Mouse (Mus musculus) stomach, embryonic 16.5 days (tissue): ENCODE results near the gene Kmt5b. TPM values are rescaled to one million over a fixed set of nuclear protein-coding genes. Genes with fewer than 3 reads are reported as not detected.

Experiments used
- ATAC-seq: fragments of 200-750 bp; cut with Nextera tagmentation; 2 replicates; pipeline ENCODE4 v1.8.0; 2017; ENCODE audit warnings: moderate number of reproducible peaks, moderate TSS enrichment; ENCODE audit not compliant: insufficient read depth, low FRiP score
- H3K27ac ChIP-seq: fragments of 300-500 bp; sonication (generic); 2 replicates; pipeline ENCODE4 v1.5.1; 2014; ENCODE audit warnings: low read length
- H3K27me3 ChIP-seq: fragments of 300-500 bp; sonication (generic); 2 replicates; pipeline ENCODE4 v1.6.1; 2014; ENCODE audit warnings: low read length, control low read depth, mixed read lengths; ENCODE audit not compliant: control insufficient read depth, insufficient read depth
- H3K36me3 ChIP-seq: fragments of 300-500 bp; sonication (generic); 2 replicates; pipeline ENCODE4 v1.6.1; 2014; ENCODE audit warnings: low read length; ENCODE audit not compliant: control insufficient read depth, insufficient read depth
- H3K4me1 ChIP-seq: fragments of 300-500 bp; sonication (generic); 2 replicates; pipeline ENCODE4 v1.6.1; 2014; ENCODE audit warnings: low read length, control low read depth, mixed read lengths; ENCODE audit not compliant: control insufficient read depth, insufficient read depth
- H3K4me2 ChIP-seq: fragments of 300-500 bp; sonication (generic); 2 replicates; pipeline ENCODE4 v1.6.1; 2014; ENCODE audit warnings: low read depth, low read length, mixed read lengths
- H3K4me3 ChIP-seq: fragments of 300-500 bp; sonication (generic); replicated peaks from 2 replicates; pipeline ENCODE4 v1.5.1; 2014; ENCODE audit warnings: mild to moderate bottlenecking, low read length
- H3K9ac ChIP-seq: fragments of 300-500 bp; sonication (generic); 2 replicates; pipeline ENCODE4 v1.6.1; 2014; ENCODE audit warnings: low read length
- H3K9me3 ChIP-seq: fragments of 300-500 bp; sonication (generic); replicated peaks from 2 replicates; pipeline ENCODE4 v1.6.1; 2016; ENCODE audit warnings: low read length, control low read depth; ENCODE audit not compliant: control insufficient read depth
- WGBS: fragments of 180-500 bp; shearing (Covaris S2); extraction: QIAGEN DNeasy Blood & Tissue Kit; methylation state at CpG from one replicate; pipeline ENCODE4 v1.1.7; 2014; 5-methylcytosine and 5-hydroxymethylcytosine counted together
- polyA plus RNA-seq: library from polyadenylated mRNA; unstranded; fragments of >200 nt; fragmentation: Nextera tagmentation; extraction: Ambion mirVana; gene quantifications from 2 replicates; pipeline ENCODE4 v1.2.1, GENCODE M21; 2015

Gene Kmt5b
- polyA plus RNA-seq, result 22.2 and 22.6 TPM in 2 replicates

DNA sequence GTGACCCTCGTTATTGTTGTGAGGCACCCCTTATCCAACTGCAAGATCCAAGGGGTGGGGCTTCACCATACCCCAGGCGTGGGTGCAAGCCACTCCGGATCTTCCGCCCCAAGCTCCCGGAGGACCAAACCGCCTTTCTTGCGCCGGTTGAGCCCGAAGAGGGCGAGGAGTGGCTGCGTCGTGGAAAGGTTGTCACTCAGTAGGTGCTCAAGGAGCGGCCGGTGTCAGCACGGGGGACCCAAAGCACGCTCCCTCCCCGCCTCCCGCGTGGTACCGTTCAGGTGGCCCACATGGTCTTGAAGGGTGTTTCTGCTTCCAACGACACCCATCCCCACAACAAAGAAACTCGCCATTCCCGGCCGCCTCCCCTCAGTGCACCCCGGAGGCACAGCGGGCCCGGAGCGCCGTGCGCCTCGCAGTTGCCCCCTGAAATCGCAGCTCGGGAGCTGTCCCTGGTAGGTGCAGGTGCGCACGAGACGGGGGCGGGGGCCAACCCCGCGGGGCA is at the start of gene Kmt5b:
TSS of gene Kmt5b (plus strand) at position 146 of the 505 bp plus-strand sequence.
- ATAC-seq, result peak; percentile 26; the same call in 1 of the 2 replicates
- no peaks in the 10 kb centered on the region for H3K27me3 ChIP-seq
- peaks cover 4% of the 10 kb centered on the region for H3K4me1 ChIP-seq
- H3K4me3 ChIP-seq, result peak within 1 kb of the TSS; percentile 83
- H3K27ac ChIP-seq, result peak within 1 kb of the TSS; percentile 100
- no peaks in the 10 kb centered on the region for H3K36me3 ChIP-seq
- under 1% methylated on average over 36 of the region's 39 CpGs for WGBS
- H3K9ac ChIP-seq, result peak within 1 kb of the TSS; percentile 99
- H3K9me3 ChIP-seq, result no peaks in the 10 kb centered on the region
- peak within 1 kb of the TSS; percentile 79 for H3K4me2 ChIP-seq

DNA sequence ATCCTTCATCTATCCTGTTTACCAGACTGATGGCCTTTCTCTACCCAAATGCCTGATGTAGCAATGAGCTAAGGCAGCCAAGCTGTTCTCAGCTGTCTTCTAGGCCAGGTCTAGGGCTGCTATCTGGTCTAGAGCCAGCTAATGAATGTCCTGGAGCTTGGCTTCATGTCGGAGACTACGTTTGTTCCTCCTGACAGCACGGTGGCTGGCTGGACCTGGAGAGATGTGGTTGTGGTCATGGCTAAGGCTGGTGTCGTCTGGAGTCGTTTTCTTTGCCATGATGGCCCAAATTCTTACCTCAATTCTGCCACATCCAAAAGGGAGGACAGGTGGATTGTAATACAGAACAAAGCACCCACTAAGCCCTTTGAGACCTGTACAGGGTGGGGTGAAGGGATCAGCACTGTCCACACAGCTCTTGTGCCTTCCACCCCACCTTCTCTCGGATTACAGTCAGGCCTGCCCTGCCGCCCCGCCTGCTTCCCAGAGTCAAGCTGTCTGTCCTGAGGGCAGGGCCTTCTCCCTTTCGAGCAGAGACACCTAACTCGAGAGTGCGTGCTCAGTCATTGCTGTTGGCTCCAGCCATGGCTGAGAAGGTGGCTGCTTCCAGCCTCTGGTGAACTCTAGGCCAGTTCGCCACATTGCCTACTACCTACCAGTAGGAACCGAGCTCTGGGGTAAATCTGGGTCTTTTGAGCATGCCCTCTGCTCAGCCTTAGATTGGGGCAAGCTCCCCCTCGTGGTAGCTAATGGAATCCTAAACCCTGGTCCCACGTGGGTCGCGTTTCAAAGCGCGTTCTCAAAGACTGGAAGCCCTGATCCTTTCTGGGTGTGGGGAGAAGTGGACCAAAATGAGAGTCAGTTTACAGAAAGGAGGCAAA is 48.5 kb upstream of the Kmt5b start:
- peak overlapping the region; percentile 71 for H3K9ac ChIP-seq
- H3K4me1 ChIP-seq, result peaks cover 9% of the 10 kb centered on the region
- peak overlapping the region; percentile 9; the same call in 1 of the 2 replicates for H3K27ac ChIP-seq
- peak overlapping the region; percentile 50 for H3K4me3 ChIP-seq
- peaks cover 16% of the 10 kb centered on the region for H3K36me3 ChIP-seq
- 31% methylated on average over 19 of the region's 19 CpGs for WGBS
- no peaks in the 10 kb centered on the region for H3K27me3 ChIP-seq
- no peaks in the 10 kb centered on the region for H3K9me3 ChIP-seq
- peak; percentile 82 for ATAC-seq
- peak overlapping the region; percentile 84 for H3K4me2 ChIP-seq

DNA sequence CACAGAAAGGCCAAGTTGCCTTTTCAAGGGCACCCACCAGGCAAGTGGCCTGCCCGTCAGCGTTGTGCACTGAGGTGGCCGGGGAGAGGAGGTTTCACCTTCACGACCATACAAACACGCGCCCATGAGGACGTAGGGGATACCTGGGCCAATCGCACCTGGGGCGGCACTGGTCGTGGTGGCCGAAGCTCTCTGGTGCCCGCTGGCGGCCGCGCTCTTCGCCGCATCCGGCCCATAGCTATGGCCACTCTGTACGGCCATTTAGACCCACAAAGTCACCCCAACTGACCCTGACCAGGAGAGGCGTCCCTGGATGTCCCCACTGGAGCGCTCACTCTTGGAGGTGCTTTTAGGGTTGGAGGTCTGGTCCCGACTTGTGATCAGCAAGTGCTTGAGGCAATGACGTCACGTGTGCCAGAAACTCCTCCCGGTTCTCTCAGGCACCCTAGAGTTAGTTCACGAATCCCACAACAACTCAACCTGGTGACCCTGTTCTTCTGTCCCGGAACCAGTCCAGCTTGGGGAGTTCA is 47.8 kb upstream of the Kmt5b start:
- peak; percentile 80 for ATAC-seq
- peak overlapping the region; percentile 50 for H3K4me3 ChIP-seq
- peaks cover 16% of the 10 kb centered on the region for H3K36me3 ChIP-seq
- H3K27ac ChIP-seq, result peak overlapping the region; percentile 9; the same call in 1 of the 2 replicates
- H3K9me3 ChIP-seq, result no peaks in the 10 kb centered on the region
- peak overlapping the region; percentile 71 for H3K9ac ChIP-seq
- no peaks in the 10 kb centered on the region for H3K27me3 ChIP-seq
- under 1% methylated on average over 27 of the region's 27 CpGs for WGBS
- peaks cover 9% of the 10 kb centered on the region for H3K4me1 ChIP-seq
- peak overlapping the region; percentile 84 for H3K4me2 ChIP-seq

DNA sequence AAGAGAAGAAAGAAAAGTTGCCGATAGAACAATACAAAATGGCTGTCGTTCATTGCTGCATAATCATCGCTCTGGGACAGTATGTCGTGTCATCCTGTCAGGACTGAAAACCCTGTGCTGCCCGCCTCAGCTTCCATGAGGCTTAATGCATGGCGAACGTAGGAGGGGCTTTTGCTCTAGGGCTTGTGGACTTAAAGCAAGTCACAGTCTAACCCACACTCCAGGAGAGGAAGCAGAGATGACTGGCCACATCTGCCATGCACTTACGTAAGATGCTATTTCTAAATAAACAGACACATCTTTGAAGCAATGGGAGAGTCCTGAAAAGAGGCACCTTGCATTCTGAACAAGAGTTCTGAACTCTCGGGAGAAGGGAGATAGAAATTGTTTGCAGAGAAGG is 44.1 kb upstream of the Kmt5b start:
- H3K27ac ChIP-seq, result no peak overlapping the region
- 89% methylated on average over 9 of the region's 9 CpGs for WGBS

DNA sequence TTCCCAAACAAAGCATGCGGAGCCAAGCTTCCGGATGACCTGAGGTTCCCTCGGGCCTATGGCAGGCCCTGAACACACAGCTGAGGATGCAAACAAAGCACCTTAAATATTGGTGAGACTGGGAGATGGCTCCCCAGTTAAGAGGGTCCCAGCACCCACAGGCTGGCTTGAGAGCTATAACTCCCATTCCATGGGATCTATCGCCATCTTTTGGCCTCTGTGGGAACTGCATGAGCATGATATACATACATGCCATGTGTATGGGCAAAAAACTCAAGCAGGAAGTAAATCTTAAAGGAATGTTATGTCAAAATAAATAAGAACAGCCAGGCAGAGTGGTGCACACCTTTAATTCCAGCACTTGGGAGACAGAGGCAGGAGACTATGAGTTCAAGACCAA is 43.3 kb upstream of the Kmt5b start:
- Histone ChIP-seq H3K27me3 (no peaks in the 10 kb centered on the region), H3K9ac (no peak overlapping the region), H3K4me3 (no peak overlapping the region), H3K4me2 (no peak overlapping the region), H3K36me3 (no peaks in the 10 kb centered on the region), H3K9me3 (no peaks in the 10 kb centered on the region), H3K4me1 (peaks cover 6% of the 10 kb centered on the region), H3K27ac (no peak overlapping the region)
- WGBS, result 79% methylated on average over 4 of the region's 4 CpGs
- no peak for ATAC-seq

More for the DNA sequence above, 44.1 kb upstream of the Kmt5b start:
- H3K4me3 ChIP-seq, result no peak overlapping the region
- peaks cover 9% of the 10 kb centered on the region for H3K4me1 ChIP-seq
- no peaks in the 10 kb centered on the region for H3K9me3 ChIP-seq
- ATAC-seq, result no peak
- no peaks in the 10 kb centered on the region for H3K36me3 ChIP-seq
- no peak overlapping the region for H3K4me2 ChIP-seq
- no peaks in the 10 kb centered on the region for H3K27me3 ChIP-seq
- no peak overlapping the region for H3K9ac ChIP-seq

DNA sequence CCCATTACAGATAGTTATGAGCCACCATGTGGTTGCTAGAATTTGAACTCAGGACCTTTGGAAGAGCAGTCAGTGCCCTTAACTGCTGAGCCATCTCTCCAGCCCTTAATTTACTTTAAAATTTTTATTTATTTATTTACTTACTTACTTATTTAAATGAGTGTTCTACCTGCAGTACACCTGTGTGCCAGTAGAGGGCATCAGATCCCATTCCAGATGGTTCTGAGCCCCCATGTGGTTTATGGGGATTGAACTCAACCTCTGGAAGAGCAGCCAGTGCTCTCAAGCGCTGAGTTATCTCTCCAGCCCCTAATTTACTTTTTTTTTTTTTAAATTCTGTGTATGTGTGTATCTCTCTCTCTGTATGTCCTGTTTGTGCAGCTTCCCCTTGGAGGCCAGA is 42.4 kb upstream of the Kmt5b start:
- no peak overlapping the region for H3K4me2 ChIP-seq
- H3K36me3 ChIP-seq, result no peaks in the 10 kb centered on the region
- no peak overlapping the region for H3K27ac ChIP-seq
- WGBS, result 16% methylated on average over 1 of the region's 1 CpGs
- no peak for ATAC-seq
- no peaks in the 10 kb centered on the region for H3K27me3 ChIP-seq
- H3K4me1 ChIP-seq, result no peaks in the 10 kb centered on the region
- H3K9ac ChIP-seq, result no peak overlapping the region
- no peak overlapping the region for H3K4me3 ChIP-seq
- H3K9me3 ChIP-seq, result no peaks in the 10 kb centered on the region

DNA sequence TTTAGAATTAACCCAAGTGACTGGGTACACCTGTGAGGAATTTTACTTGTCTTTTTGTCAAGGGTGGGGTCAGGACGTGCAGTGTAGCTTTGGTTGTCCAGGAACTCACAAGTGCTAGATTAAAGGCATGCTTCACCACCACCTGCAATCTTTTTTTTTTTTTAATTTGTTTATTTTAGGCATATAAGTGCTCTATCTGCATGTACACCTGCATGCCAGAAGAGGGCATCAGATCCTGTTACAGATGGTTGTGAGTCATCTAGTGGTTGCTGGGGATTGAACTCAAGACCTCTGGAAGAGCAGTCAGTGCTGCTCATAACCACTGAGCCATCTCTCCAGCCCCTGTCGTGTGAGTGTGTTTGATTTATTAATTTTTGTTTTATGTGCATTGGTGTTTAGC is 38.3 kb upstream of the Kmt5b start:
- WGBS, result 61% methylated on average over 2 of the region's 2 CpGs
- no peak overlapping the region for H3K27ac ChIP-seq
- no peaks in the 10 kb centered on the region for H3K9me3 ChIP-seq
- no peak overlapping the region for H3K4me2 ChIP-seq
- H3K4me1 ChIP-seq, result no peaks in the 10 kb centered on the region
- H3K9ac ChIP-seq, result no peak overlapping the region
- no peaks in the 10 kb centered on the region for H3K36me3 ChIP-seq
- no peak for ATAC-seq
- no peak overlapping the region for H3K4me3 ChIP-seq
- H3K27me3 ChIP-seq, result no peaks in the 10 kb centered on the region

DNA sequence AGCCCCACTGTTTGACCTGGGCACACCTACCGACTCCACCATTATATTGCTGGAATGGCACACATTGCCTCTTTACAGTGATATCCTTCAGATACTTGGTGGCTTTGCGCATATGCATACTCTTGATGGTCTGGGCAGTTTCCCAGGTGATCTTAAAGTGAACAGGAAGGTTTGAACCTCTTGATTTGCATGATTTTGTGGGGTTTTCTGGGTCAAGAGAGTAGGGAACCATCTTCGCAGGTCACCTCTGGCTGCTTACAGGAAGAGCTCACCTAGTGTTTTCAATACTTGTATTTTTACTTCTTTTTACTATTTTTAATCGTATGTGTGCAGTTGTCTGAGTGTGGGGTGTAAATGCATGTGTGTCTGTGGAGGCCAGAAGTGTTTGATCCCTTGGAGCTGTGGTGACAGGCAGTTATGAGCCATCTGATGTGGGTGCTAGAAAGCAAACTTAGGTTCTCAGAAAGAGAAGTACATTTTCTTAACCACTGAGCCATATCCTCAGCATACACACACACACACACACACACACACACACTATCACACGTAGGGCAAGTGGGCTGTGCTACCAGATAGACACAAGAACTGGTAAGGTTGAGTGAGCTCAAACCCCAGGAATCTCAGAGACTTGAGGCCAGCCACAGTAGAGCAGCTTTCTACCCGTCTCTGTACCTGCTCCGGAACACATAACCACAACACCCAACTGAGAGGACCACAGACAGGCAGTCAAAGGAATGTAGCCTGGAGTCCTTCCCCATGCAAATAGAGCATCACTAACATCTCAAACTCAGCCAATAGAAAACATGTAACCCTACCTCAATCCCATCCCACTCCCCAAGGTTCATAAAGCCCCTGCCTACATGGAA is 36.2 kb upstream of the Kmt5b start:
- no peak overlapping the region for H3K4me3 ChIP-seq
- 77% methylated on average over 7 of the region's 7 CpGs for WGBS
- H3K36me3 ChIP-seq, result no peaks in the 10 kb centered on the region
- H3K27me3 ChIP-seq, result no peaks in the 10 kb centered on the region
- ATAC-seq, result no peak
- no peaks in the 10 kb centered on the region for H3K4me1 ChIP-seq
- no peak overlapping the region for H3K27ac ChIP-seq
- no peak overlapping the region for H3K4me2 ChIP-seq
- no peak overlapping the region for H3K9ac ChIP-seq
- H3K9me3 ChIP-seq, result no peaks in the 10 kb centered on the region
